ENCODE assay signal across 7 mouse cellular contexts in the genomic region with DNA sequence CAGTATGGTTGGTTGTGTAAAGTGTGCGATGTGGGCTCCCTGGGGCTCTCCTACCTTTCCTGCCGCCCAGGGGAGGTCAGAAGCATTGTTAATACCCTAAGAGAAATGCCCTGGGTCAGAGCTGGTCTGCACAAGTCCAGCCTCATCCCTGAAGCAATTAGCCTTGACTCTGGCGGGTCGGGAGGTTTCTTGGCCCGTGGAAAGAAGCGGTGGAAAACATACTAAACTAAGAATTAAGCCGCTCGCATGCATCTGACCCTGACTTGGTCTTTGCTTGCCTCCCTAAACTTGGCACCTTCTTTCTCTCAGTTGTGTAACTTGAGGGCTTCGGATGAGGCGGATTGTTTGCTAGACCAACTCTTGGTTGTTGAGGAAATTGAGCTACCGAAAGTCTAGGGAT. TPM values are rescaled to one million over a fixed set of nuclear protein-coding genes. Genes with fewer than 3 reads are reported as not detected.
DNase-seq lines count a peak whose midpoint lies in the region; ATAC-seq and TF ChIP-seq lines count a peak whose summit lies in the region.

No protein-coding gene starts in this region.

- H3K27me3 ChIP-seq in spleen, adult 2 months (ENCODE audit: control insufficient read depth, insufficient read depth, low read length) = no peaks in the 10 kb centered on the region
- H3K27me3 ChIP-seq in embryonic facial prominence, embryonic 12.5 days = no peaks in the 10 kb centered on the region
- no peaks in the 10 kb centered on the region for H3K27me3 ChIP-seq in hindbrain, embryonic 14.5 days (ENCODE audit: control insufficient read depth, insufficient read depth, low read length)
- H3K27me3 ChIP-seq in liver, embryonic 16.5 days (ENCODE audit: control insufficient read depth, insufficient read depth, low read depth, low read length) = no peaks in the 10 kb centered on the region

- peak overlapping the region; percentile 89 for H3K9ac ChIP-seq in embryonic facial prominence, embryonic 12.5 days
- H3K9ac ChIP-seq in hindbrain, embryonic 14.5 days = peak overlapping the region; percentile 88
- peak overlapping the region; percentile 99 for H3K9ac ChIP-seq in liver, embryonic 16.5 days (ENCODE audit: low read depth, low read length)

- no peak for ATAC-seq in embryonic facial prominence, embryonic 12.5 days (ENCODE audit: insufficient number of reproducible peaks, insufficient read depth, low FRiP score, low TSS enrichment)
- no peak for ATAC-seq in hindbrain, embryonic 14.5 days (ENCODE audit: low FRiP score)
- no peak for ATAC-seq in liver, embryonic 16.5 days (ENCODE audit: low read depth)

- H3K4me2 ChIP-seq in embryonic facial prominence, embryonic 12.5 days (replicated peaks) = peak overlapping the region; percentile 85
- peak overlapping the region; percentile 95 for H3K4me2 ChIP-seq in hindbrain, embryonic 14.5 days (replicated peaks)
- H3K4me2 ChIP-seq in liver, embryonic 16.5 days (ENCODE audit: low read depth, low read length) = peak overlapping the region; percentile 79

- no peak for TF ChIP-seq CTCF in spleen, adult 2 months (IDR thresholded peaks at IDR 0.05; ENCODE audit: extremely low read depth, insufficient read depth, insufficient read length, insufficient replicate concordance)

- peak overlapping the region; percentile 76; the same call in 1 of the 2 replicates for H3K4me3 ChIP-seq in spleen, adult 2 months (ENCODE audit: extremely low read depth, insufficient read depth, insufficient read length)
- H3K4me3 ChIP-seq in embryonic facial prominence, embryonic 12.5 days = peak overlapping the region; percentile 91
- peak overlapping the region; percentile 77 for H3K4me3 ChIP-seq in hindbrain, embryonic 14.5 days (replicated peaks; ENCODE audit: low read length)
- peak overlapping the region; percentile 96 for H3K4me3 ChIP-seq in liver, embryonic 16.5 days (ENCODE audit: low read depth, low read length)

- H3K9me3 ChIP-seq in embryonic facial prominence, embryonic 12.5 days = no peaks in the 10 kb centered on the region
- H3K9me3 ChIP-seq in hindbrain, embryonic 14.5 days (ENCODE audit: control insufficient read depth, low read length) = no peaks in the 10 kb centered on the region
- H3K9me3 ChIP-seq in liver, embryonic 16.5 days (replicated peaks; ENCODE audit: control insufficient read depth, low read length) = no peaks in the 10 kb centered on the region

- H3K4me1 ChIP-seq in spleen, adult 2 months (ENCODE audit: control insufficient read depth, insufficient read depth, insufficient read length) = peaks cover 5% of the 10 kb centered on the region; the same call in 1 of the 2 replicates
- H3K4me1 ChIP-seq in embryonic facial prominence, embryonic 12.5 days = peaks cover 14% of the 10 kb centered on the region
- peaks cover 35% of the 10 kb centered on the region for H3K4me1 ChIP-seq in hindbrain, embryonic 14.5 days (replicated peaks; ENCODE audit: control insufficient read depth, insufficient read depth, low read length)
- peaks cover 32% of the 10 kb centered on the region for H3K4me1 ChIP-seq in liver, embryonic 16.5 days (ENCODE audit: control insufficient read depth, low read depth, low read length)

- 40% methylated on average over 11 of the region's 11 CpGs for WGBS in spleen, adult 2 months
- WGBS in embryonic facial prominence, embryonic 12.5 days = 18% methylated on average over 11 of the region's 11 CpGs
- 27% methylated on average over 11 of the region's 11 CpGs for WGBS in hindbrain, embryonic 14.5 days
- 11% methylated on average over 11 of the region's 11 CpGs for whole genome bisulfite sequencing in liver, embryonic 16.5 days (ENCODE audit: insufficient replicate concordance)

- H3K36me3 ChIP-seq in spleen, adult 2 months (ENCODE audit: control insufficient read depth, insufficient read depth, low read length) = no peaks in the 10 kb centered on the region
- no peaks in the 10 kb centered on the region for H3K36me3 ChIP-seq in embryonic facial prominence, embryonic 12.5 days
- no peaks in the 10 kb centered on the region for H3K36me3 ChIP-seq in hindbrain, embryonic 14.5 days (replicated peaks; ENCODE audit: control insufficient read depth, insufficient read depth)
- no peaks in the 10 kb centered on the region for H3K36me3 ChIP-seq in liver, embryonic 16.5 days (ENCODE audit: control insufficient read depth, insufficient read depth)

- TF ChIP-seq POLR2A in spleen, adult 2 months (IDR thresholded peaks at IDR 0.05; ENCODE audit: low read depth, low read length) = no peak

- no peak overlapping the region; the same call in 1 of the 2 replicates for H3K27ac ChIP-seq in spleen, adult 2 months (ENCODE audit: insufficient read depth, low read length)
- no peak overlapping the region for H3K27ac ChIP-seq in embryonic facial prominence, embryonic 12.5 days
- 0 out of 2 replicates have a peak overlapping the region, but pooled peaks have one; percentile 83 for H3K27ac ChIP-seq in hindbrain, embryonic 14.5 days
- H3K27ac ChIP-seq in liver, embryonic 16.5 days (ENCODE audit: low read length) = peak overlapping the region; percentile 97

- DNase-seq in spleen, adult 2 months (ENCODE audit: low read depth in 1 of 2, low spot score in 2 of 2) = no peak
- DNase-seq in spleen, adult 18-20 months = no peak
- no peak for DNase-seq in hindbrain, embryonic 14.5 days (ENCODE audit: low spot score)
- no peak for DNase-seq in left cerebral cortex, adult 11 months (ENCODE audit: low spot score)
- DNase-seq in cerebellum, postnatal 36 days = no peak

RNA-seq across cellular contexts. Expression of a gene that starts 1.8 kb away (rescaled TPM):
- 50.6 and 51.1 TPM in 2 replicates for polyA plus RNA-seq in spleen, adult 2 months (2012; rRNA removed)
- polyA plus RNA-seq in embryonic facial prominence, embryonic 12.5 days (2016; fragmentation: Nextera tagmentation; extraction: Ambion mirVana) = 49.7 and 50.0 TPM in 2 replicates
- polyA plus RNA-seq in hindbrain, embryonic 14.5 days (2014; fragmentation: Nextera tagmentation; extraction: Ambion mirVana) = 34.2 and 36.5 TPM in 2 replicates
- 41.9 and 42.0 TPM in 2 replicates for polyA plus RNA-seq in liver, embryonic 16.5 days (2015; fragmentation: Nextera tagmentation; extraction: Ambion mirVana)

Comparison
In these comparisons a context has a peak if more than half of its experiments do, and no peak if none do; other contexts are left out.
1. H3K27ac ChIP-seq: peak in hindbrain, embryonic 14.5 days (single experiment) and liver, embryonic 16.5 days (single experiment); none in spleen, adult 2 months (single experiment) and embryonic facial prominence, embryonic 12.5 days (single experiment).
2. Peak in every context shown above with its lines, with median percentiles within 50 percentile points of each other: H3K4me3 ChIP-seq, H3K4me2 ChIP-seq and H3K9ac ChIP-seq.